Mouse (Mus musculus): ENCODE measurements at regions not wholly inside any gene's neighbourhood (a gene's known extent, or its start where the extent isn't known, plus 50 kb on each side); places are given as distances from the start of the nearest gene placed in this dataset.
A peak's percentile ranks its signal among the peaks of the same experiment; 100 is the strongest.

GRCm38 (mm10) chrX:158920217-158920616 is 289.9 kb upstream of the Rps6ka3 start:
- no peak for DNase-seq (ENCODE audit: low spot score)

DNA sequence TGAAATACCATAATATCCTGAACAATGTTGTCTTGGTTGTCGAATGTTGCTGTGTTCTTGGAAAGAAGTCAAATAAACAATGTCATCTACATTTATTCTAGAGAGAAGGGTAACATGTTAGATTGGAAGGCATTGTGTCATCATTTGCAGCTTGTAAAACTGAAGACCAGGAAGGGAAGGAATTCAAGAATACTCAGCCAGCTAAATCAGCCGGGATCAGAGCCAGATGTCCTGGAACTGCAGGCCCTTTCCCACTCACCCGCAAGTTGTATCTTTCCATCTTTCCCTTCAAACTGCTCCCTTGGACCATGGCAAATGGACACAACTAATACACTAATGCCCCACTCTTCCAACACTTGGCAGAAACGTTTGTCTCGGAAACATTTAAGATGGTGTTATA is 288.7 kb upstream of the Rps6ka3 start:
- no peak for DNase-seq (ENCODE audit: low spot score)

DNA sequence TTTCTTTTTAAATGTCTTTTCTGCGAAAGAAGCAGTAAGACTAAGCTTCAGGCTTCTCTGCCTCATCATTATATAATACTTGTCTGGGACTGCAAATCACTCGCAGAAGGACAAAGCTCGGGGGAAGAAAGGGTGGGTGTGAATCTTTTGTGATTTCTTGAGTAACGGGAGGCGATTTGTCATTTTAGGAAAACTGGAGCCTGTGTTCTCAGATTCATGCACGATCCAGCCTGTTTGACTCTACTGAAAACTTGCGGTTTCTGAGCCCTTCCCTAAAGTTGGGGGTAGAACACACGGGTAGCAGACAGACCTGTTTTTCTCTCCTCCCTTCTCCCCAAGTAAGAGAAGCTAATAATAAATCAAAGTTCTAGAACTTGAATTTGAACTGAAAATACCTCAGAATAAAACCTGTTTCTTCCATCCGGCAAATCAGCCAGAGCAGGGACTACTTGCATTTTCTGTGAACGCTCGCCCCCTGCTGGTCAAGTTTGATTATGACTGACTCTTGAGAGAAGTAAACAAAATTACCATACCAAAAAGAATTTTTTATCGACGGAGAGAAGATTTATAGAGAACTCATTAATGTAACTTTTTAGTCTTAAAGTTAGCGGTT is 288.2 kb upstream of the Rps6ka3 start:
- DNase-seq (ENCODE audit: low spot score), result peak; percentile 48

DNA sequence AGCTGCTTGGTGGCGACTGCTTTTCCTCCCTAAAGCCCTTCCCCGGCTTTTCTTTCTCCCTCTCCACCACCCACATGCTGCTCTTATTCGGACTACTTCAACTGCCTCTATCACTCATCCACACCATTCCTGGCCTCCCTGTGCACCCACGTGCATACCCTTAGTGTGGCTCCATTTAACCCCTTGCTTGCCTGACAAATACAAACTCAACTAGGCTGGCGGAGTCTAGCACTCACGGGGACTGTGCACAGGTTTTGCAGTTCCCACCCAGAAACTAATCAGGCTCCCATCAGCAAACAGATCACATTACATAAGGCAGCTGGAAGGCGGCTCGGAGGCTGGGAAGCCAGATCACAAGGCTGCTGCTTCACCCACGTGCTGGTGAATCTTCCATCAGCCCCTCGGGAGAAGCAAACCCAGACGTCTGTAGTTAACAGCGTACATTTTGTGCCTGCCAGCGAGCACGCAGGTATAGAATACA is 287.0 kb upstream of the Rps6ka3 start:
- no peak for DNase-seq (ENCODE audit: low spot score)

DNA sequence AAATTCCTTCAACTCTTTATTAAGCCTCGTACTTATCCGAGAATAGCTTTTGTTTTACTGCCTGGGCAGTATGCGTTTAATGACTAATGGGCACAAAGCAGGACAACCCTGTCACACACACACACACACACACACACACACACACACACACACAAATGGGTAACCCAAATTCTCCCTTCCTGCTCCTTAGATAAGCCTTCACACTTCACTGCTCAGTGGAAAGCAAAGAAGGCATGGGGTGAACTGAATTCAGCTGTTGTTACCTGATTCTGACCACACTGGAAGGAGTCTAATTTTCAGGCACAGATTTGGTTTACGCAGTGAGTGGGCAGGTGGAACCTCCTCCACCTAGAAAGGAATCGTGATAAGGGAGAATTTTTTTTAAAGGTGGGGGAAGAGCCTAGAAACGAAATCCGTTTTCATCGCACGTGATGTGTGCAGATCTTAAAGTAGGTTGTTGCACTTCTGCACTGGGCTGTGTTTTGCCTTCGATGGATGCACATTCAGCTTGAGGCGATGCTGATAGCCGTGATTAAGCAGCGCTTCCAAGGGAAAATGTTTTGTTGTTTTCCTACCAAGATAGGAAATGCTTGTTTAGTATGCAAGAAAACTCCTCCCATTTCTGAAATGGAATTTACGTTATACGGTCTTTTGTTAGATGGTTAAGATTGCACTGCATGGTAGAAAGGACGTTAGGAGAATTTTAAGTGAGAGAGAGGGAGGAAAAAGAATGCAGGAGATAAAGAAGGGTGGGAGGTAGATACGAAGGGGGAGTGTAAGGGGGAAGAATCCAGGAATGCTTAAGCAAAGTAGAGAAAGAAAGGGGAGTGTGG is 286.2 kb upstream of the Rps6ka3 start:
- DNase-seq (ENCODE audit: low spot score), result no peak

DNA sequence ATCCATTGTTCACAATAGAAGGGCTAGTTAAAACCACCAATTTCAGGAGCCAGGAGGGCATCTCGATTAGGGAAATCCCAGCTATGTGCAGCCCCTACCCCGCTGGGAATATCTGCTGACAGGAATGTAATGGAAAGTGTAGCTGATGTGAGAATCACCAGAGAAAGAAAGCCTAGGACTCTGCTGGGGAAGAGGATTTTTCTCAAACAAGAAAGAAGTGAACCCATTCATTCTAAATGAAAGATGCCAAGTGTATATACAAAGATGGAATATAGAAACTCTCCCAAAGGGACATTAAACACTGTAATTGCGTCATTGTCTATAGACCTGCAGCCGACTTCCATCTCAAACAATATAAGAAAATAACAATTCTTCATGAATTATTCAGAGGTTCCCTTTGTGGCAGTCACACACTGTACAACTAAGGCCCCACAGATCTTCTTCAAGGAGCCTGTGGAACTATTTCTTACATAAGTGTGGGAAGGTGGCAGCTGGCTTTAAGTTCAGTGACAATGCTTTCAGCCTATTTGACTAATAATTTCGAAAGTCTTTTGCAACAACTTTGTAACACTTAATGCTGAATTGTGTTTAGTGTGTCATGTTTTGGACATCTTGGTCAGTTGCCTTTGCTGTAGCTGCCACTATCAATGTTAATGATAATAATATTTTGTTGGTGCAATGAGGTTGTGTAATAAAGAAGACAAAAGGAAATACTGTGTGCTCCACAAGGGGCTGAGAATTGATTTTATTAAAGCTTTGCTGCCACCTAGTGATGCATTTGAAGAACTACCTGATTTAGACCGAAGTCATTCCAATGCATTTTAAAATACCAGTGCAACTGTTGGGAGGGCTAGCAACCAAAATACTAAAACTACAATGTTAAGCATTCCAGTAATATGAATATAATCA is 285.4 kb upstream of the Rps6ka3 start:
- DNase-seq (ENCODE audit: low spot score), result no peak

DNA sequence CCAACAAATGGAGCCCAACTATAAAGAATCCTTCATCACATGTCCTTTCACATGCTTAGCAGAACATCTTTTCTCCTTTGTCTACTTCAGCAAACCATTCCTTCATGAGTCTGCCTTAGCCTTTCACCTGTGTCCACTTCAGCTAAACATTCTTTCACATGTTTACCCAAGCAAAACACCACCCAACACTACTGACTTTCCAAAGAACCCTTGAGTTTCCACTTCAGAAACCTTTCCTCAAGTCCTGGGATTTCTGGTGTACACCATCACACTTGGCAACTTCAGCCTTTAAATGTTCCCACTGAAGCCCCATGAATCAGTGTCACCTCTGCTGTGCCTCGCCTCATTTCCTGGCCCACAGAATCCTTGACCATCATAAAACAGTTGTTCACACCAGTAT is 278.2 kb upstream of the Rps6ka3 start:
- no peak for DNase-seq (ENCODE audit: low spot score)

- no peak for DNase-seq (ENCODE audit: low spot score)
Measured at GRCm38 (mm10) chrX:158947191-158947590, 262.9 kb upstream of the Rps6ka3 start.

DNA sequence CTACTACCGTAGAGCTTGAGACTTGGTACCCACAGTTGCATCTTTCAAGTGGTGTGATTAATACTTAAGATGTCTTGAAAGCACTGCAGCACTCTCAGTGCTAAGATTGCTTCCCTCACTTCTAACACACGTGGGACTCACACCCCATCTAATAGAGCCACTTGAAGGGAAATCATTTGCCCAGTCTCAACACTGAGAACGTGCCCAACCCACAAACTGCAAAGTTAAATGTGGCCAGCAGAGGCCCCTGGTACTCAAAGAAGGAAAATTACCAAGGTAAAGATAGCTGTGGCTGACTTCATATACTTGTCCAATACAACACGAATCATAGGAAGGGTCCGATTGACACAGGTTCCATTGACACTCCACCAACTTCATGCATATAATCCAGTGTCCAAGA is 238.4 kb upstream of the Rps6ka3 start:
- no peak for DNase-seq (ENCODE audit: low spot score)

GRCm38 (mm10) chrX:158976648-158977047 is 233.5 kb upstream of the Rps6ka3 start:
- DNase-seq (ENCODE audit: low spot score), result peak; percentile 5

GRCm38 (mm10) chrX:158984721-158985120 is 225.4 kb upstream of the Rps6ka3 start:
- DNase-seq (ENCODE audit: low spot score), result no peak

- no peak for DNase-seq (ENCODE audit: low spot score)
Measured at GRCm38 (mm10) chrX:158987676-158988075, 222.4 kb upstream of the Rps6ka3 start.

DNA sequence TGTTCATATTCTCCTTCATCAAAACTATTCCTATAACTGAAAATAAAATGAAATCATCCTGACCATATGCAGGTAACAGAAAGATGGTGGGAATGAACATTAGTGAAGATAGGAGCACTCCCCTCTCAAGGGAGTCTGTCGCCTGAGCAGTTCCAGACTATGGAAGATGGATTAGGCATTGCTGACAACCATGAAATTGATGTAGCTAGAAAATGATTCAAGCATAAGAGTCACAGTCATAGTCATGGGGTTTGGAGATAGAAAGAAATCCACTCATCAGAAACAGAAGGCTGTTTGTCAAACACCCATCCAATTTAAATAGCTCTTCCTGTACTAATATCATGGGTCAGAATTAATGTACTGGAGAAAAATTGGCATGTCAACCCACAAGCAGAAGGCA is 191.2 kb upstream of the Rps6ka3 start:
- no peak for DNase-seq (ENCODE audit: low spot score)

DNA sequence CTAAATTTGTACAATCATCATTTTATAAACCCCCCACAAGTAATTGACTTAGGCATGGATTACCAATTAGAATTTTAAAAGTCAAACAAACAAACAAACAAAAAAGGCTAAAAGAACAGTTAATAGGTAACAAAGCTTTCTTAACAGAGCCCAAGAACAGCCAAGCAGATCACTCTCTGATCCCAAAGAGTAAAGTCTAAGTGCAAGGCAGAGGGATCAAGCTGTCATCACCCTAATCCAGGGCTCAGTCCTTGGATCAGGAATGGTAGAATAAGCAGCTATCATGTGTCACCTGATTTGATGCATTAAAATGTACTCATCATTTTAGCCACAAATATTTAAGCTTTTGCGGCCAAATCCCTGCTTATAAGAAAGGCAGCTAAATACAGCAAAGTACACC is 183.8 kb upstream of the Rps6ka3 start:
- no peak for DNase-seq (ENCODE audit: low spot score)

DNA sequence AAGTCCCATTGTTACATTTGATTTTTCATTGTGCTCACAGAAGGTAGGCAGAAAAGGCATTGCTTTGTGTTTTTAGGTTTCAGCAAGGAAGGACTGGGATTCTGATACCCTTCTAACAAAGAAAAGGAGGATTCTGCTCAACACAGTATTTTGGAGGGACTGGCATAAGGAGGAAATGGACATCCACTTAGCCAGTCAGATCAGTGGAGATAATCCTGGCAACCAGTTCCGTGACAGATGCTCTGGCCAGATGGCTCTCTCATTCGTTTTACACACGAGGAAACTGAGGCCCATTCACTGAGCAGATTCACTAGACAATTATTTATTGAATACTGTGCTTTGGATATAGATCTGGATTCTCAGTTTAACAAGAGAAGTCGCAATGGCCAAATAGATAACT is 178.2 kb upstream of the Rps6ka3 start:
- no peak for DNase-seq (ENCODE audit: low spot score)

DNA sequence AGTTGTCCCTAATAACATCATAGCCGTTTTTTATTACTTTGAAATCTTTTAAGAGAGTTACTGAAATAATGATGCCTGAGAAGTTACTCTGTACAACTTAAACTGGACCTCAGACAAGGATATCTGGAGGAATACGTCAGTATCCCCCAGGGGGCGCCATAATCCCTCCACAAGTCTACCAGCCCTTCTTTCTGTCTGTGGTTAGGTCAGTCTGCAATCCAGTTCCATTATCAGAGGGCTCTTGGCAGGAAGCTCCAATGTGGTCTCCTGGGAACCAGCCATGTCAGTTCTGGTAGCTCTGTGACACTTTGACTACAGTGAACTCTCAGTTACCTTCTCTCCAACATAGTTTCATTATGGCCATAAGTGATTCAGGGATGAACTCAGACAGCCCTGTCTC is 166.7 kb upstream of the Rps6ka3 start:
- peak; percentile 3 for DNase-seq (ENCODE audit: low spot score)

DNA sequence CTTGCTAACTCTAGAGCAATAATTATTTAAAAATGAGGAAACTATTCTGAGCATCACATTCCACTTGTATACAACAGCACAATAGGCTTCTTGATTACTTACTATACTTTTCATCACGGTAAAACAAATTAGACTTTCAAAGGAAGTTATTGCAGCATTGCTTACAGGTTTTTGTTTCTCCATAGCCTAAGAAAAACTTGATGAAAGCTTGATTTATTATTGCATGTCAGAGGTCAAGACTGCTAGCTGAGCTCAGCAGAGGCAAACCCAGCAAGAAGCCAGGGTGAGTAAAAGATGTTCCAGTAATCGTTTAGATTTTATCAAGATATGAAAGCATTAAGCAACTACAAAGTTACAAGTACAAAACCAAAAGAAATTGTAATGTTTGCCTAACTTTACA is 162.2 kb upstream of the Rps6ka3 start:
- no peak for DNase-seq (ENCODE audit: low spot score)

- no peak for DNase-seq (ENCODE audit: low spot score)
Measured at GRCm38 (mm10) chrX:159055689-159056461, 154.2 kb upstream of the Rps6ka3 start.

GRCm38 (mm10) chrX:159056462-159056805 is 153.7 kb upstream of the Rps6ka3 start:
- no peak for DNase-seq (ENCODE audit: low spot score)

DNA sequence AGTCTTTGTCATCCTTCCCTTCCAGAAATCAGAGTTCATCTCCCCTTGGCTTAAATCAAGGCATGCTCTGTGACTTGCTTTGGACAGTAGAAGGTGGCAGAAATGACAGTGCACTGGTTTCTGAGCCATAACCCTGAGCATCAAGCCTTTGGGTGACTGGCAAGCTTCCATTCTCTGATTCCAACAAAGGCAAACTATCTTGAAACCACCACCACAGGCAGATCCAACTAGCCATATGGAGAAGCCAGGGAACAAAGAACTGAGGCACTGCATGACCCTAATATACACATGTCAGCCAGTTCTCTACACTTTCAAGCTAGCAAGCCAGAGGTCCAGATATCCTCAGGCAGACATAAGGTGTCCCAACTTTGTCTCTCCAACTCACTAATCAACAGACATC is 151.2 kb upstream of the Rps6ka3 start:
- no peak for DNase-seq (ENCODE audit: low spot score)

- no peak for DNase-seq (ENCODE audit: low spot score)
Measured at GRCm38 (mm10) chrX:159061322-159061721, 148.8 kb upstream of the Rps6ka3 start.

DNA sequence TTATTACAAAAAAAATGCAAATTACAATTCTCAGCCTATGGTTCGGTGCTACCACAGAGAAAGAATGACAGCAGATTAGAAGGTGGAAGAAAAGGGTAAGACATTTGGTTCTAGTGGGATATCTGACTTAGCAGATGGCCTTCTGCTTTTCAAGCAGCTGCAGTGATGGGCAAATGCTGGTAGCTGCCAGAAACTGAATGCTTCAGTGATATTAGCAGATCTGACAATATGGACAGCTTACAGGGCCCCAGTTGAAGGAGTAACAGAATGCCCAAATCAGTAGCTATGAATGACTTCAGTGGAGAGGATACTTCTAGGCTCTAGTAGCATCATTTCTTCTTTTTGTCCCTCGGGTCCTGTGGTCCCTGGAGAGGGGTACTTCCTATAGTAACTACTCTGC is 143.9 kb upstream of the Rps6ka3 start:
- no peak for DNase-seq (ENCODE audit: low spot score)
